Mouse (Mus musculus): ENCODE measurements around the gene Fbln7.

DNA sequence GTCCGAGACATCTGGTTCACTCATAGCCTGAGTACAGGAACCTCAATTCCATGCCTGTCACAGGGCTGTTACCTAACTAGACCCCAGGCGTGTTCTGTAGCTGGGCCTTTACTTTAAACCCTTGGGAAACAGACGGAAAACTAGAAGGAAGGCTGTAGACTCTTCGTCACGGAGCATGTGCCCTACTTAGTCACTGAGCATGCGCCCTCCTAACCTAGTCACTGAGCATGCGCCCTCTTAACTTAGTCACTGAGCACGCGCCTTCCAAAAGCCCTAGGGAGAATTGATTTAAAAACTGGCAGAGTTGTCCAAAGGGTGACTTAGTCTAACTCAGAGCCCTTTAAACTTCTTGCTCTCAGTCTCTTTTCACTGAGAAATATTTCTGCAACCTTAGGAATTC lies at the start of gene Fbln7:
- TF ChIP-seq POLR2A (IDR thresholded peaks at IDR 0.05; ENCODE audit: low read depth, low read length) (no peak), CTCF (IDR thresholded peaks at IDR 0.05; ENCODE audit: extremely low read depth, insufficient read depth, insufficient read length, insufficient replicate concordance) (no peak)

Measured in spleen, adult 2 months (tissue).